Mouse (Mus musculus): ENCODE measurements at regions not wholly inside any gene's neighbourhood (a gene's known extent, or its start where the extent isn't known, plus 50 kb on each side); places are given as distances from the start of the nearest gene placed in this dataset.

DNA sequence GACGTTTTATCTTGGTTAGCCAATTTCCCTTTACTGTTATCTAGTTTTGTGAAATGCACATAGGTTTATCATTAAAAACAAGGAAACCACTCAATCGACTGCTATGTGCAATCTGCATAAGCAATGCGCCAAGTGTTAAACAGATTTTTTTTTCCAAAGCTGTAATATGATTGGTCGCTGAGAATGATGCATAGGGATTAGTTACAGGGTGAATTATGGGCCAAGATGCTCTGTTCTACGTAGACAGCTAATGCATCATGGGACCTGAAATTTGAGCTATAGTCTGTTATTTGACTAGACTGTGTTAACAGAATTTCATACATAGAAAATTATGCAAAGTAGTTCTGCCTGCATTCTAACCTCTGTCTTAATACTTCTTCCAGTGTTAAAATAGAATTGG is 284.0 kb downstream of the Basp1 start:
- no peak for DNase-seq (ENCODE audit: low spot score)

GRCm38 (mm10) chr15:25120441-25120840 is 293.1 kb downstream of the Basp1 start:
- DNase-seq (ENCODE audit: low spot score): no peak

- DNase-seq (ENCODE audit: low spot score): no peak
Observed at GRCm38 (mm10) chr15:25117980-25118379, 295.6 kb downstream of the Basp1 start.

- DNase-seq (ENCODE audit: low spot score): no peak
Observed at GRCm38 (mm10) chr15:25102727-25103126, 310.8 kb downstream of the Basp1 start.

DNA sequence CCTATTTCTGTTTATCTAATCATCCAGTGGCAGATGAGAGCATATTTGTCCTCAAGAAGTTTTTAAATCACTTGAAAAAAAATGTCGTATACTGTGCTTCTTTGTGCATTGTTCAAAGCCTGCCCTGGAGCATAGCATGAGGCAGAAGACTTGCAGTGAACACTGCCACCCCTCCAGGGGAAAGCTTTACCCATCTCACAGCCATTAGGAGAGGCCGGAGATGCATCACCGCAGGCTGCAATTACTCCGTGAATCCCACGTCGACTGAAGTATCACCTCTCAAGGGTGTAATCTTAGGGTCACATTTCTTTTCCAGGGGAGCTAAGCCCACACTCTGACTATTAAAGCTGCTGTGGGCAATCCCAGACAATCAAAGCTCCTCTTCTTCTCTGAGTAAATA is 319.8 kb downstream of the Basp1 start:
- no peak for DNase-seq (ENCODE audit: low spot score)

GRCm38 (mm10) chr15:25069701-25070100 is 343.9 kb downstream of the Basp1 start:
- no peak for DNase-seq (ENCODE audit: low spot score)

DNA sequence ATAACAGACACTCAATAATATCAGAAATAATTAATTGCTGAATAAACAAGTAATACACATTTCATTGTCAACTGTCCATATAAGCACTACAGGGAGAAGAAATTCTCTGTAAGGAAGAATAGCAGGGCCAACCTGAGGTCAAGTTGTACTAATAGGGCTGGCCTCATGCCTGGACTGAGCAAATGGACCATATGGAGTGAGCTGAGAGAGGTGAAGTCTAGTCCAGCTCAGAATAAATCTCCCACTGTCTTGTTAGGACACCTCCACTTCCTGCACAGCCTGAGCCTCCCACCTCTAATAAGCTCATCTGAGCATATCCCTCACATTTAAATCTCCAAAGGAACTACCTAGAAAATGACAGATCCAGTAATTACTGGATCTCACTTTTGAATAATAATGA is 354.2 kb downstream of the Basp1 start:
- DNase-seq (ENCODE audit: low spot score): no peak

GRCm38 (mm10) chr15:25047875-25048274 is 365.7 kb downstream of the Basp1 start:
- no peak for DNase-seq (ENCODE audit: low spot score)

DNA sequence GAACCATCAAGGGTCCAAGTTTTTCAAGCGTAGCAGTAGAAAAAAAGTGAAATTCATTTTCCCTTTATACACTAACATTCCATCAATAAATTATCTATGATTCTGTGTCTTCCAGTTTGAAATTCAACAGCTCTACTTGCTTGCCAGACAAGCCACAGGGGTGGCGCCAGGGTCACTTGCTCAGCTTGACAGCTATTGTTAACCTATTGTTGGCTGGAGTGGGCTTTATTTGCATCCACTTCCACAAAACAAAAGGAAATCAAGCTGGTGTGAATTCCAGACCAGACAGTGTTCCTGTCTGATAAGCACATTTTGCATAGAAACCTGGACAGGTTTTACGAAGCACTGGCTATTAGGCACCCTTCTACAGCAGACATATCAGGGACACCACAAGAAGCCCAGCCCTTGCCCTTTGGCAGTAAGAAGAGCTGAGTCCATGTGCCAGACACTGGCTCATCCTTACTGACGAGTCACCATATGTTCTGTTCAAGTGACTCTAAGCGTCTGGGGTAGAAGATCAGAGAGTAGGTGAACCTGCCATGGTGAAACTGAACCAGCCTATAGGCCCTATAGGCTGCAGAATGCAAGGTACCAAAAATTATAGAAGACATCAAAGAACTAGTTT is 366.9 kb downstream of the Basp1 start:
- no peak for DNase-seq (ENCODE audit: low spot score)

DNA sequence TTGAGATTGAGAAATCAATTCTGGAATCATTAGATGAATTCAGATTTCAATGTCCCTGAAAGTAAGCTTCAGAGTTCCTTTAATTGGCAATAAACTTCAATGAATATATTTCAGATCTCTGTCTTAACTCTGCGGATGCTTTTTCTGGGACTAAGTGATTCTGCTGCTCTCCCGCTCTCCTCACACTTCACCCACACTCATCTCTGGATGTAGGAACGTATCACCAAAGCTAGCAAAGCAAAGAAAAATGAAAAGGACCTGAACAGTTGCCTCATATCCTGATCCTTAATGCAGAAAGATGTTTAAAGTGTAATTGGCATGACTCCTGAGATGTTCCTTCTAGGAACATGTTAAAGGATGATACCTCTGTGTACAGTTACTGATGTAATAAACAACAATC is 377.3 kb downstream of the Basp1 start:
- no peak for DNase-seq (ENCODE audit: low spot score)

DNA sequence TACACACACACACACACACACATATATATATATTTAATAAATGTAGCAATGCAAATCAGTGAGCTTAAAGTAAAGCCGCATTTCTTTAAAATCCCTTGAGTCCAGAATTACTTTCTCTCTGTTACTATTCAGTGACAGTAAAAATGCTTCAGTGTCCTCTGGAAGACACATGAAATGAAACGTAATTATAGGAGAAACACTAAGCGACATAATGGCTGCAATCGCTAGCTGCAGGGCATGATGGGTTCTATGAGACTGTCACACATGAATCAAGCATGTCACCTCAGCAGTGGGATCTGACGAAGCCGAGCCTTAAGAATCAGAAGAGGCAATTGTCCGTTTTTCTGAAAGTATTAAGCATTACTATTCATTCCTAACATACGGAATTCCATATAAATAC is 385.7 kb downstream of the Basp1 start:
- DNase-seq (ENCODE audit: low spot score): no peak

DNA sequence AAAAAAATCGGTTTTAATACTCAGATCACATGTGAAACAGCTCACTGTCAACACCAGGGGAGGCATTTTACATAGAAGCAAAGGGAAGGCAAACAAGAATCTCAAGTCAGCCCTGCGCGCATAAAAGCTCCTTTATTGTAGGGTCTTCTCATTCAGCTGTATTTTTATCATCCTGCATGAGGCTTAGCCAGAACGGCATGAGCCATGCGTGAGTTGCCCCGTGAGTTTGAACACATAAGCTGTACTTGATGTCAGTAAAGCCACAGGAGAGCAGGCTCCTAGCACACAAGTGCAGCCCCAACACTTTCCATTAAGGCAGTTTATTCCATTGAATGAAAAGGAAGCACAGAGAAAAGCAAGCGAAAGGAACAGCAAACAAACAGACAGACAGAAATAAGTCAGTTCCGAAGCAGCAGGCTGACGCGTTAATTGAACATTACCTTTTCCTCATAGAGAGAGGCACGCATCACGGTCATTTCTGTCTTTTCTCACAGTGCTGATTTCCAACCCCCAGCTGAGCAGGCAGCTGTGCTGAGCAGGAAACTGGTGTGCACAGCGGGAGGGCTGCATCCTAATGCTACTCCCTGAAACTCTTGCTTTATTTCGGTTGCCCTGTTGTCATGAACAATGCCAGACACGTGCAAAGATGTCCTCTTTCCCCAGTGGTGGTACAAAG is 386.6 kb downstream of the Basp1 start:
- DNase-seq (ENCODE audit: low spot score): no peak

GRCm38 (mm10) chr15:25026351-25026750 is 387.2 kb downstream of the Basp1 start:
- no peak for DNase-seq (ENCODE audit: low spot score)

- DNase-seq (ENCODE audit: low spot score): no peak
Observed at GRCm38 (mm10) chr15:25020916-25021315, 392.6 kb downstream of the Basp1 start.

DNA sequence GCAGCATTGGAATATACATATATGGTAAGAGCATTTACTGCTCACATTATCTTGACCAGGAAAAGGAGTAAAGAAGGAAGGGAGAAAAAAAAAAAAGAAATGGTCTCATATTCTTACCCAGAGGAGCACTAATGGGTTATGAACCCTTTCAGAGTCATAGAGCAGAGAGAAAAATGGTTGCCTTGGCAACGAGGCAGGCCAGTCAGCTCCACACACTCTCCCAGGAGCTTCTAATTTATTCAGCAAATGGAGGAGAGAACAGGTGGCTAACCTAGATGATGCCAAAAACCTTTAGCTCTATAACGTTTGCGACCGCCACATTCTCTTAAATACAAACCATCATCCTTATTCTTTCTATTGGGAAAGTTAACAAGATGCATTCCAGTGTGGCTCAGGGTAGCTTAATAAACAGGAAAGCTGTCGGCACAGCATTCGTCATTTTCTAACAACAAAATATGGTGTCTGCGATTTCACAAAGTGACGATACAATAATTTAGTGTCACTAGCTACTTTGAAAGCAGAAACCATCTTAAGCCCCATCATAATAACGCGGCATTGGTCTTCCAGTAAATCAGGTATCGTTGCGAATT is 394.1 kb downstream of the Basp1 start:
- no peak for DNase-seq (ENCODE audit: low spot score)

- no peak for DNase-seq (ENCODE audit: low spot score)
Observed at GRCm38 (mm10) chr15:25018937-25019336, 394.6 kb downstream of the Basp1 start.

DNA sequence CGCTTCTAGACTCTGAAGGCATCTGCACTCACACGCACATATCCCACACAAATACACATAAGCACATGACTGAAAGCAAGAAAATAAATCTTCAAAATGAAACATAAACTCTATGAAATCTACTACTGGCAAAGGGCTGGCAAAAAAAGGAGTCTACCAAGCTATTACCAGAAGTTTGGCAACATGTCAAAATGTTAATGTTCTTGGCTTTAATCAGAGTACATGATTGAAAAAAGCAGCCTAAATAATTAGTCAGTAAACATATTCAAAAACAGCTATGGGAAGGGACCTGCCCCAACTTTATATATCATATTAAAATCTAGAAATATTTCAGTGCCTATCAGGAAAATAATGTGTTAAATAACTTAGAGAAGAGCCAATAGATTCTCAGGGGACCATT is 405.8 kb downstream of the Basp1 start:
- DNase-seq (ENCODE audit: low spot score): no peak

GRCm38 (mm10) chr15:25000171-25000570 is 413.4 kb downstream of the Basp1 start:
- no peak for DNase-seq (ENCODE audit: low spot score)

DNA sequence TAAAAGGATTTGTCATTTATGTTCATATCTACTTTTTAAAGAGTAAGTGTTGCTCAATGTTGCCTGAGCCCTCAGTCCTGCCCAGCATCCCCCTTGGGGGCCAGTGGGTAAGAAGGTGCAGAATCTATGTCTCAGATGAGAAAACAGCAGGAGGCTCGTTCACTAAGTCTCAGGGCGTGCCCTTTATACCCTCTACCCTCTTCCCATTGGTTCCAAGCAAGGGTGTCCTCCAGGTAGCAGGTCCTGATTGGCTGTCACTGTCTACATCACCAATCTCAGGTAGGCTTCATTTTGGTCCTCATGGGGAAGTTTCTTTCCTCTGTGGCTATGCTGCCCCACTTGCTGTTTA is 420.3 kb downstream of the Basp1 start:
- no peak for DNase-seq (ENCODE audit: low spot score)

GRCm38 (mm10) chr15:24992665-24993324 is 420.8 kb downstream of the Basp1 start:
- no peak for DNase-seq (ENCODE audit: low spot score)

DNA sequence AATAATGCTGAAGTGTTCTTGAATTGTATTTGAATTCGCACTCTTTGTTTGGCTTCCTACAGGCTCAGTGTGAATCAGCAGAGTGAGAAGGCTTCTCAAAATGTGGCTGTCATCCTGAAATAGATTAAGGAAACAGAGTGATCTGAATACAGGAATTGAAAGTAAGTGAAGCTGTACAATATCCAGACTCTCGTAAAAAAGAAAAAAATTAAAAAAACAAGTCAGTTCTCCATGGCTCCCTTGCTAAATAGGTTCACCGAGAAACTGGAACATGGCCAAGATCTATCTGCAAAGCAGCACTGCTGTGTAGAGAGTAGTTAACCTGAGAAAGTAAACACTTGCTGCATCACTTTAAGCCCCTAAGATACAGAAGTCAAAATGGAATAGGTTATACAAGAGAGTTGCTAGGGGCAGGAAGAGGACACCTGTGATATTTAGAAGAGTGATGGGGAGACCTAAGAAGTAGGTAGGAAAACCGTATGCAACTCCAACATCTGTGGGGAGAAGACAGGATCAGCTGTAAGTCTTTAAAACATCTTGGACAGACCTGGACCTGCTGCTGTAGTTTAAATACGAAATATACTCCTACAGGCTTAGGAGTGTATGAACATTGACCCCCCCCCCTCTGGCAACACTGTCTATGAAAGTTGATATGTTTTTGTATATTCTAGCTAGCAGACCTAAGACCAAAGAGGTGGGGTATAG is 423.3 kb downstream of the Basp1 start:
- no peak for DNase-seq (ENCODE audit: low spot score)

GRCm38 (mm10) chr15:24980841-24981240 is 432.7 kb downstream of the Basp1 start:
- DNase-seq (ENCODE audit: low spot score): no peak
